Comparison of ENCODE assay signal across 30 mouse cellular contexts in the genomic region with DNA sequence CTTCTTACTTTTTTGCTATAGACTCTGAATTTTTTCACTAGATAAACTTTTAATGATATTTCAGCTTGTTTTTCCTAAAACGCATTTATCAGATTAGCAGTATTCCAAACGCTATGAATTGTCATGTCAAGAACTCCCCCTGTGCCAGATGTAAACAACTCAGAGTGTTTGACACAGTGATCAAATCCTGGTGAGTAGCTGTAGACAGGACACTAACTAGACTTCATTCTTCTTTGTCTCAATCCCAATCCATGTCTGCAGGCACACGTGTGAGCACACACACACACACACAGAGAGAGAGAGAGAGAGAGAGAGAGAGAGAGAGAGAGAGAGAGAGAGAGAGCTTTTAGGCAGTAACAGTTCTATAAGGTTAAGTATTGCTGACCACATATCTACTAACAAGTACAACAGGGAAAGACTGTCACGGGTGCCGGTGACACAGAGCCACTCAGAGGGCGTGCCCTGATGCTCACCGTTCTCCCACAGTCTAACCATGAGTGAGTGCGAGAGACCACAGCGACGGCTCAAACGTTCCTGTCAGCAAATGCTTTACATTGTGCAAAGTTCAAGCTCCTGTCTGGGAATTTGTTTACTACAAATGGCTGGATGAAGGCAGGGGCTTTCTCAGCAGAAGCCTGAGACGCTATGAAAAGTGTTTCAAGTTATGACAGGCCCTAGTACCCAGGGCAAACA. TPM values are rescaled to one million over a fixed set of nuclear protein-coding genes. Genes with fewer than 3 reads are reported as not detected.
DNase-seq lines count a peak whose midpoint lies in the region; ATAC-seq and TF ChIP-seq lines count a peak whose summit lies in the region.
"Had no signal": no experiment of that assay in that cellular context is flagged by ENCODE, and none has a peak within 500 bp of the region (broad histone marks: within the 10 kb centered on the region; RNA-seq: fewer than 3 reads in every experiment).

No protein-coding gene starts in this region.

- no peak for TF ChIP-seq CTCF in kidney, postnatal 0 days (IDR thresholded peaks at IDR 0.05; ENCODE audit: low read depth)

- no peak for DNase-seq in heart, adult 8-10 months (ENCODE audit: low spot score)
- peak; percentile 15 for DNase-seq in kidney, postnatal 0 days (ENCODE audit: low spot score)
- no peak for DNase-seq in lung, postnatal 36 days
- peak; percentile 30 for DNase-seq in heart, postnatal 4 days
- no peak for DNase-seq in ovary, postnatal 10 days (ENCODE audit: low spot score)
- DNase-seq: adrenal gland, postnatal 10 days; cerebellum, adult 11 months; cerebellum, adult 9-10 months; cerebellum, postnatal 36 days; gastrocnemius, postnatal 14 days; kidney, adult 8-10 months; liver; lung, postnatal 14 days; spleen, adult 18-20 months; thymus, postnatal 14 days had no signal

- no peak overlapping the region for H3K27ac ChIP-seq in heart, embryonic 11.5 days (ENCODE audit: low read depth, low read length)
- H3K27ac ChIP-seq in kidney, postnatal 0 days = no peak overlapping the region
- no peak overlapping the region for H3K27ac ChIP-seq in kidney, embryonic 16.5 days (ENCODE audit: low read length)
- no peak overlapping the region for H3K27ac ChIP-seq in lung, embryonic 15.5 days
- H3K27ac ChIP-seq: forebrain, embryonic 13.5 days; hindbrain, embryonic 12.5 days; hindbrain, postnatal 0 days; intestine, embryonic 15.5 days; liver, embryonic 14.5 days had no signal

- peak overlapping the region; percentile 27; the same call in 1 of the 2 replicates for H3K4me2 ChIP-seq in heart, embryonic 11.5 days
- H3K4me2 ChIP-seq in kidney, postnatal 0 days (ENCODE audit: low read length) = no peak overlapping the region
- H3K4me2 ChIP-seq in kidney, embryonic 16.5 days (replicated peaks; ENCODE audit: low read depth, low read length) = no peak overlapping the region
- H3K4me2 ChIP-seq in lung, embryonic 15.5 days = 0 out of 2 replicates have a peak overlapping the region, but pooled peaks have one; percentile 24
- H3K4me2 ChIP-seq: forebrain, embryonic 13.5 days; hindbrain, embryonic 12.5 days; intestine, embryonic 15.5 days; midbrain, embryonic 11.5 days had no signal

- no peaks in the 10 kb centered on the region for H3K27me3 ChIP-seq in heart, embryonic 11.5 days (ENCODE audit: control insufficient read depth, insufficient read depth, low read length)
- no peaks in the 10 kb centered on the region for H3K27me3 ChIP-seq in kidney, postnatal 0 days (ENCODE audit: insufficient read depth, low read length)
- H3K27me3 ChIP-seq in kidney, embryonic 16.5 days (ENCODE audit: insufficient read depth, low read length) = no peaks in the 10 kb centered on the region
- H3K27me3 ChIP-seq in lung, embryonic 15.5 days = no peaks in the 10 kb centered on the region
- H3K27me3 ChIP-seq: forebrain, embryonic 13.5 days; hindbrain, embryonic 12.5 days; intestine, embryonic 15.5 days; Patski had no signal

- H3K4me1 ChIP-seq in heart, embryonic 11.5 days (ENCODE audit: control insufficient read depth, insufficient read depth, low read length) = peaks cover 8% of the 10 kb centered on the region; the same call in 1 of the 2 replicates
- H3K4me1 ChIP-seq in kidney, postnatal 0 days (replicated peaks; ENCODE audit: insufficient read depth, low read length) = no peaks in the 10 kb centered on the region
- no peaks in the 10 kb centered on the region for H3K4me1 ChIP-seq in kidney, embryonic 16.5 days (ENCODE audit: insufficient read depth, low read length)
- H3K4me1 ChIP-seq in lung, embryonic 15.5 days = peaks cover 5% of the 10 kb centered on the region; the same call in 1 of the 2 replicates
- H3K4me1 ChIP-seq: forebrain, embryonic 13.5 days; hindbrain, embryonic 12.5 days; intestine, embryonic 15.5 days had no signal

- no peak overlapping the region for H3K4me3 ChIP-seq in heart, embryonic 11.5 days (ENCODE audit: low read depth, low read length)
- no peak overlapping the region for H3K4me3 ChIP-seq in kidney, postnatal 0 days (replicated peaks; ENCODE audit: low read depth, low read length)
- no peak overlapping the region for H3K4me3 ChIP-seq in kidney, embryonic 16.5 days (ENCODE audit: low read length)
- H3K4me3 ChIP-seq in lung, embryonic 15.5 days = no peak overlapping the region
- H3K4me3 ChIP-seq: forebrain, embryonic 13.5 days; hindbrain, embryonic 12.5 days; intestine, embryonic 15.5 days had no signal

- ATAC-seq in heart, embryonic 11.5 days (replicated peaks; ENCODE audit: insufficient number of reproducible peaks, low FRiP score, low TSS enrichment) = 0 out of 2 replicates have a peak, but pooled peaks have one; percentile 39
- peak; percentile 63; the same call in 1 of the 2 replicates for ATAC-seq in kidney, postnatal 0 days (replicated peaks; ENCODE audit: low FRiP score, low read depth)
- no peak for ATAC-seq in kidney, embryonic 16.5 days (ENCODE audit: low FRiP score, low TSS enrichment)
- peak; percentile 42; the same call in 1 of the 2 replicates for ATAC-seq in lung, embryonic 15.5 days (ENCODE audit: borderline replicate concordance, extremely low read depth, low FRiP score, low TSS enrichment)
- ATAC-seq: forebrain, embryonic 13.5 days; hindbrain, postnatal 0 days; intestine, embryonic 15.5 days; midbrain, embryonic 16.5 days; Patski had no signal

- H3K36me3 ChIP-seq in heart, embryonic 11.5 days (ENCODE audit: control insufficient read depth, insufficient read depth, low read length) = no peaks in the 10 kb centered on the region
- no peaks in the 10 kb centered on the region for H3K36me3 ChIP-seq in kidney, postnatal 0 days (ENCODE audit: insufficient read depth, low read length)
- H3K36me3 ChIP-seq in kidney, embryonic 16.5 days (ENCODE audit: insufficient read depth, low read length) = no peaks in the 10 kb centered on the region
- H3K36me3 ChIP-seq in lung, embryonic 15.5 days = no peaks in the 10 kb centered on the region
- H3K36me3 ChIP-seq: hindbrain, embryonic 12.5 days; intestine, embryonic 15.5 days had no signal

- no peak overlapping the region for H3K9ac ChIP-seq in heart, embryonic 11.5 days (ENCODE audit: low read depth, low read length)
- H3K9ac ChIP-seq in kidney, postnatal 0 days (ENCODE audit: low read depth, low read length) = no peak overlapping the region
- H3K9ac ChIP-seq in kidney, embryonic 16.5 days (replicated peaks; ENCODE audit: low read length) = no peak overlapping the region
- no peak overlapping the region for H3K9ac ChIP-seq in lung, embryonic 15.5 days
- H3K9ac ChIP-seq: forebrain, embryonic 13.5 days; hindbrain, embryonic 12.5 days; intestine, embryonic 15.5 days; liver, embryonic 14.5 days had no signal

- H3K9me3 ChIP-seq in heart, embryonic 11.5 days (replicated peaks; ENCODE audit: control insufficient read depth, low read length) = no peaks in the 10 kb centered on the region
- no peaks in the 10 kb centered on the region for H3K9me3 ChIP-seq in kidney, postnatal 0 days (replicated peaks; ENCODE audit: low read length)
- no peaks in the 10 kb centered on the region for H3K9me3 ChIP-seq in kidney, embryonic 16.5 days (ENCODE audit: low read length)
- no peaks in the 10 kb centered on the region for H3K9me3 ChIP-seq in lung, embryonic 15.5 days
- H3K9me3 ChIP-seq: forebrain, embryonic 13.5 days; hindbrain, embryonic 12.5 days; intestine, embryonic 15.5 days had no signal

- WGBS in heart, embryonic 11.5 days (ENCODE audit: insufficient replicate concordance) = 29% methylated on average over 12 of the region's 12 CpGs
- WGBS in kidney, postnatal 0 days = 52% methylated on average over 12 of the region's 12 CpGs
- WGBS in kidney, embryonic 16.5 days = 58% methylated on average over 12 of the region's 12 CpGs
- 20% methylated on average over 12 of the region's 12 CpGs for WGBS in lung, embryonic 15.5 days

RNA-seq across cellular contexts. Expression of a gene that starts 31.8 kb away (rescaled TPM):
- polyA plus RNA-seq in heart, embryonic 11.5 days (2014; fragmentation: Nextera tagmentation; extraction: Ambion mirVana) = 23.7 and 30.8 TPM in 2 replicates
- 100 to 1,000 TPM; 126 to 177 (median 144) TPM for total RNA-seq in heart, adult 8-10 months (2022)
- 14.2 and 14.3 TPM in 2 replicates for polyA plus RNA-seq in kidney, postnatal 0 days (2015; fragmentation: Nextera tagmentation; extraction: Ambion mirVana)
- 9.2 and 10.5 TPM in 2 replicates for polyA plus RNA-seq in kidney, embryonic 16.5 days (2015; fragmentation: Nextera tagmentation; extraction: Ambion mirVana)
- 1.4 and 1.8 TPM in 2 replicates for polyA plus RNA-seq in lung, embryonic 15.5 days (2015; fragmentation: Nextera tagmentation; extraction: Ambion mirVana)
- total RNA-seq in heart, postnatal 4 days (2021) = 10 to 100 TPM; 57.1 to 57.8 TPM
- total RNA-seq: granulocyte monocyte progenitor cell, adult 5-6 weeks; megakaryocyte, adult 5-6 weeks; MEL; neutrophil, adult 5-6 weeks had no signal

Comparison
In these comparisons a context has a peak if more than half of its experiments do, and no peak if none do; other contexts are left out.
1. DNase-seq: peak in kidney, postnatal 0 days (single experiment) and heart, postnatal 4 days (single experiment); none in heart, adult 8-10 months (single experiment), lung, postnatal 36 days (single experiment) and ovary, postnatal 10 days (single experiment).
2. H3K4me2 ChIP-seq: peak in heart, embryonic 11.5 days (single experiment) and lung, embryonic 15.5 days (single experiment); none in kidney, postnatal 0 days (single experiment) and kidney, embryonic 16.5 days (single experiment).